Comparison of ENCODE assay signal across 20 mouse cellular contexts in the genomic region with DNA sequence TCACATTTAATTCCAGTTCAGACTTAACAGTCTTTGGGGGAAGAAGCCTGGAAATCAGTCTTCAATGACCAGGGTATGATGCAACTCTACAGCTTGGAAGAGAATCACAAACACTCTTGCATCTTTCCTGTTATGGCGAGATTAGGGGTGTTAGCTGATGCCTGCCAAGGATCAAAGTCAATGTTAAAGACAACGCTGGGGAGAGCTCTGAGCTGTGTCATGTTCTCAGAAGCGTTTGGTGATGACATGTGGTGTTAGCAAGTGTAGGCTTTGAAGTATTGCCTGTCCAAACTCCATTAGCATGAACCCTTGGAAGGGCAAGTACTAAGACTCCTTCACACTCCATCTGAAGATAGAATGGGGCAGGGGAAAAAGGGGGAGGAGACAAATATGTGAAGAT.
DNase-seq lines count a peak whose midpoint lies in the region; ATAC-seq and TF ChIP-seq lines count a peak whose summit lies in the region.
"Had no signal": no experiment of that assay in that cellular context is flagged by ENCODE, and none has a peak within 500 bp of the region (broad histone marks: within the 10 kb centered on the region; RNA-seq: fewer than 3 reads in every experiment).

No protein-coding gene starts in this region.

- no peaks in the 10 kb centered on the region for H3K9me3 ChIP-seq in heart, embryonic 10.5 days
- no peaks in the 10 kb centered on the region for H3K9me3 ChIP-seq in heart, embryonic 15.5 days (replicated peaks)
- no peaks in the 10 kb centered on the region for H3K9me3 ChIP-seq in lung, postnatal 0 days (ENCODE audit: low read length)
- no peaks in the 10 kb centered on the region for H3K9me3 ChIP-seq in forebrain, postnatal 0 days (ENCODE audit: low read length)
- H3K9me3 ChIP-seq: embryonic facial prominence, embryonic 12.5 days; midbrain, embryonic 10.5 days; neural tube, embryonic 12.5 days had no signal

- ATAC-seq in heart, embryonic 15.5 days (replicated peaks; ENCODE audit: insufficient number of reproducible peaks, insufficient read depth, low FRiP score, low read depth) = peak; percentile 73; the same call in 1 of the 2 replicates
- ATAC-seq in lung, postnatal 0 days = peak; percentile 95
- ATAC-seq in forebrain, postnatal 0 days = no peak
- ATAC-seq: forebrain, embryonic 14.5 days; hindbrain, embryonic 16.5 days; intestine, embryonic 16.5 days had no signal

- DNase-seq in heart, embryonic 10.5 days (ENCODE audit: low spot score) = peak; percentile 83
- DNase-seq in heart, postnatal 4 days = no peak
- DNase-seq in lung, postnatal 0 days (ENCODE audit: low spot score) = peak; percentile 81
- DNase-seq in yolk sac, embryonic 10.5 days (ENCODE audit: low spot score) = peak; percentile 20
- no peak for DNase-seq in spleen, postnatal 10 days (ENCODE audit: low spot score in 2 of 2)
- DNase-seq in forebrain, postnatal 0 days = no peak
- DNase-seq: cerebellum, adult 18-20 months; gastrocnemius, postnatal 25 days; kidney, postnatal 4 days; thymus, postnatal 25 days had no signal

- H3K9ac ChIP-seq in heart, embryonic 15.5 days = no peak overlapping the region
- H3K9ac ChIP-seq in lung, postnatal 0 days (replicated peaks; ENCODE audit: low read depth) = no peak overlapping the region
- no peak overlapping the region for H3K9ac ChIP-seq in forebrain, postnatal 0 days
- H3K9ac ChIP-seq: embryonic facial prominence, embryonic 12.5 days; neural tube, embryonic 12.5 days had no signal

- H3K4me2 ChIP-seq in heart, embryonic 15.5 days = no peak overlapping the region
- no peak overlapping the region for H3K4me2 ChIP-seq in lung, postnatal 0 days (replicated peaks; ENCODE audit: low read depth, low read length)
- no peak overlapping the region for H3K4me2 ChIP-seq in forebrain, postnatal 0 days (ENCODE audit: low read depth)
- H3K4me2 ChIP-seq: embryonic facial prominence, embryonic 12.5 days; liver, embryonic 11.5 days; neural tube, embryonic 12.5 days had no signal

- no peak for TF ChIP-seq CTCF in lung, postnatal 0 days (IDR thresholded peaks at IDR 0.05)
- TF ChIP-seq CTCF in forebrain, postnatal 0 days (IDR thresholded peaks at IDR 0.05; ENCODE audit: low read depth) = no peak

- H3K4me1 ChIP-seq in heart, embryonic 10.5 days = peaks cover 18% of the 10 kb centered on the region
- peaks cover 10% of the 10 kb centered on the region for H3K4me1 ChIP-seq in heart, embryonic 15.5 days (replicated peaks)
- H3K4me1 ChIP-seq in lung, postnatal 0 days (ENCODE audit: insufficient read depth, low read depth, low read length) = no peaks in the 10 kb centered on the region
- no peaks in the 10 kb centered on the region for H3K4me1 ChIP-seq in forebrain, postnatal 0 days (ENCODE audit: insufficient read depth)
- H3K4me1 ChIP-seq: embryonic facial prominence, embryonic 12.5 days; midbrain, embryonic 10.5 days; neural tube, embryonic 12.5 days had no signal

- H3K27ac ChIP-seq in heart, embryonic 10.5 days = no peak overlapping the region
- no peak overlapping the region for H3K27ac ChIP-seq in heart, embryonic 15.5 days
- H3K27ac ChIP-seq in lung, postnatal 0 days (ENCODE audit: low read length) = no peak overlapping the region
- H3K27ac ChIP-seq in forebrain, postnatal 0 days (ENCODE audit: low read depth, low read length) = no peak overlapping the region
- H3K27ac ChIP-seq: embryonic facial prominence, embryonic 12.5 days; macrophage; midbrain, embryonic 10.5 days; neural tube, embryonic 12.5 days had no signal

- H3K4me3 ChIP-seq in heart, embryonic 10.5 days = no peak overlapping the region
- no peak overlapping the region for H3K4me3 ChIP-seq in heart, embryonic 15.5 days
- no peak overlapping the region for H3K4me3 ChIP-seq in lung, postnatal 0 days (ENCODE audit: low read depth, low read length)
- H3K4me3 ChIP-seq in forebrain, postnatal 0 days (ENCODE audit: low read depth, low read length) = no peak overlapping the region
- H3K4me3 ChIP-seq: embryonic facial prominence, embryonic 12.5 days; erythroblast, embryonic 14.5 days; midbrain, embryonic 10.5 days; neural tube, embryonic 12.5 days had no signal

- 18% methylated on average over 3 of the region's 3 CpGs for WGBS in heart, embryonic 10.5 days
- WGBS in heart, embryonic 15.5 days = 17% methylated on average over 3 of the region's 3 CpGs
- 22% methylated on average over 3 of the region's 3 CpGs for WGBS in lung, postnatal 0 days
- WGBS in forebrain, postnatal 0 days = 73% methylated on average over 3 of the region's 3 CpGs

- no peaks in the 10 kb centered on the region for H3K36me3 ChIP-seq in heart, embryonic 10.5 days
- no peaks in the 10 kb centered on the region for H3K36me3 ChIP-seq in heart, embryonic 15.5 days
- no peaks in the 10 kb centered on the region for H3K36me3 ChIP-seq in lung, postnatal 0 days (ENCODE audit: insufficient read depth, low read length)
- H3K36me3 ChIP-seq in forebrain, postnatal 0 days (ENCODE audit: insufficient read depth) = no peaks in the 10 kb centered on the region
- H3K36me3 ChIP-seq: embryonic facial prominence, embryonic 12.5 days; midbrain, embryonic 10.5 days; neural tube, embryonic 12.5 days had no signal

- peak; percentile 89 for TF ChIP-seq EP300 in lung, postnatal 0 days (IDR thresholded peaks at IDR 0.05)

- peaks cover 3% of the 10 kb centered on the region; the same call in 1 of the 2 replicates for H3K27me3 ChIP-seq in heart, embryonic 10.5 days (ENCODE audit: insufficient read depth, poor library complexity, severe bottlenecking)
- H3K27me3 ChIP-seq in heart, embryonic 15.5 days = no peaks in the 10 kb centered on the region
- no peaks in the 10 kb centered on the region for H3K27me3 ChIP-seq in lung, postnatal 0 days (replicated peaks; ENCODE audit: insufficient read depth, low read length)
- H3K27me3 ChIP-seq in forebrain, postnatal 0 days (ENCODE audit: insufficient read depth, low read length) = no peaks in the 10 kb centered on the region
- H3K27me3 ChIP-seq: embryonic facial prominence, embryonic 12.5 days; neural tube, embryonic 12.5 days had no signal

Comparison
In these comparisons a context has a peak if more than half of its experiments do, and no peak if none do; other contexts are left out.
1. DNase-seq: peak in heart, embryonic 10.5 days (single experiment), lung, postnatal 0 days (single experiment) and yolk sac, embryonic 10.5 days (single experiment); none in heart, postnatal 4 days (single experiment), spleen, postnatal 10 days (0 of 2) and forebrain, postnatal 0 days (single experiment).